Mouse (Mus musculus): ENCODE measurements at regions not wholly inside any gene's neighbourhood (a gene's known extent, or its start where the extent isn't known, plus 50 kb on each side); places are given as distances from the start of the nearest gene placed in this dataset.

- no peak for DNase-seq (ENCODE audit: low spot score)
Measured at GRCm38 (mm10) chr13:29136231-29136630, 182.7 kb upstream of the Sox4 start.

GRCm38 (mm10) chr13:29127499-29127898 is 174.0 kb upstream of the Sox4 start:
- no peak for DNase-seq (ENCODE audit: low spot score)

GRCm38 (mm10) chr13:29123477-29123876 is 170.0 kb upstream of the Sox4 start:
- DNase-seq (ENCODE audit: low spot score) = no peak

GRCm38 (mm10) chr13:29121121-29121520 is 167.6 kb upstream of the Sox4 start:
- no peak for DNase-seq (ENCODE audit: low spot score)

- DNase-seq (ENCODE audit: low spot score) = no peak
Measured at GRCm38 (mm10) chr13:29119357-29119756, 165.8 kb upstream of the Sox4 start.

- no peak for DNase-seq (ENCODE audit: low spot score)
Measured at GRCm38 (mm10) chr13:29114998-29115495, 161.5 kb upstream of the Sox4 start.

- no peak for DNase-seq (ENCODE audit: low spot score)
Measured at GRCm38 (mm10) chr13:29110127-29110526, 156.6 kb upstream of the Sox4 start.

- no peak for DNase-seq (ENCODE audit: low spot score)
Measured at GRCm38 (mm10) chr13:29109064-29109856, 155.7 kb upstream of the Sox4 start.

GRCm38 (mm10) chr13:29108214-29108613 is 154.7 kb upstream of the Sox4 start:
- no peak for DNase-seq (ENCODE audit: low spot score)

- no peak for DNase-seq (ENCODE audit: low spot score)
Measured at GRCm38 (mm10) chr13:29092166-29092565, 138.7 kb upstream of the Sox4 start.

- DNase-seq (ENCODE audit: low spot score) = no peak
Measured at GRCm38 (mm10) chr13:29086854-29087253, 133.3 kb upstream of the Sox4 start.

- no peak for DNase-seq (ENCODE audit: low spot score)
Measured at GRCm38 (mm10) chr13:29081064-29081463, 127.6 kb upstream of the Sox4 start.

GRCm38 (mm10) chr13:29079841-29080240 is 126.3 kb upstream of the Sox4 start:
- no peak for DNase-seq (ENCODE audit: low spot score)

GRCm38 (mm10) chr13:29073630-29074029 is 120.1 kb upstream of the Sox4 start:
- DNase-seq (ENCODE audit: low spot score) = no peak

GRCm38 (mm10) chr13:29063924-29064323 is 110.4 kb upstream of the Sox4 start:
- no peak for DNase-seq (ENCODE audit: low spot score)

GRCm38 (mm10) chr13:29058685-29059084 is 105.2 kb upstream of the Sox4 start:
- peak; percentile 49 for DNase-seq (ENCODE audit: low spot score)

- DNase-seq (ENCODE audit: low spot score) = no peak
Measured at GRCm38 (mm10) chr13:29049730-29050129, 96.2 kb upstream of the Sox4 start.

- DNase-seq (ENCODE audit: low spot score) = no peak
Measured at GRCm38 (mm10) chr13:29048990-29049576, 95.6 kb upstream of the Sox4 start.

GRCm38 (mm10) chr13:29044655-29045054 is 91.1 kb upstream of the Sox4 start:
- DNase-seq (ENCODE audit: low spot score) = no peak

GRCm38 (mm10) chr13:29040331-29040730 is 86.8 kb upstream of the Sox4 start:
- no peak for DNase-seq (ENCODE audit: low spot score)

GRCm38 (mm10) chr13:29034904-29035303 is 81.4 kb upstream of the Sox4 start:
- no peak for DNase-seq (ENCODE audit: low spot score)

- peak; percentile 25 for DNase-seq (ENCODE audit: low spot score)
Measured at GRCm38 (mm10) chr13:29034444-29034843, 80.9 kb upstream of the Sox4 start.

GRCm38 (mm10) chr13:29027146-29027545 is 73.6 kb upstream of the Sox4 start:
- no peak for DNase-seq (ENCODE audit: low spot score)

- no peak for DNase-seq (ENCODE audit: low spot score)
Measured at GRCm38 (mm10) chr13:29023486-29023885, 70.0 kb upstream of the Sox4 start.
